Mouse (Mus musculus): ENCODE measurements around the gene Irs3.

Gene Irs3

DNA sequence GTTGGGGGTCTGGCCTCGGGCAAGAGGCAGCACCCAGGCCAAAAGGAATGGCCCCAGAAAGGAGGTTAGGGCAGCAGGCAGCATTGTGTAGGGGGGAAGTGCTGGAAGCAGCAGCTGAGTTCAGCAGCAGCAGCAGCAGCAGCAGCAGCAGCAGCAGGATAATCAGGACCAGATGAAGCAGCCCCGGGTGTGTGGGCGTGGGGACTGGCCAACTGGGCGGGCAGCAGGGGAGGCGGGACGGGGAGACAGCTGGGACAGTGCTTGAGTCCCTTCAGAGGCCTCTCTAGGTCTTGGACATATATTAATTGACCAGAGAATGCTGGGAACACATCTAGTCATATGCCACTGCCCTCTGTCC is 34.3 kb downstream of the Irs3 start:
- TF ChIP-seq GATA4 (IDR thresholded peaks at IDR 0.05; ENCODE audit: insufficient replicate concordance, low read length): no peak

- no peak for TF ChIP-seq GATA4 (IDR thresholded peaks at IDR 0.05; ENCODE audit: insufficient replicate concordance, low read length)
Measured at GRCm38 (mm10) chr5:137610548-137611244, 34.8 kb downstream of the Irs3 start.

- no peak for TF ChIP-seq GATA4 (IDR thresholded peaks at IDR 0.05; ENCODE audit: insufficient replicate concordance, low read length)
Measured at GRCm38 (mm10) chr5:137610056-137610455, 35.5 kb downstream of the Irs3 start.

DNA sequence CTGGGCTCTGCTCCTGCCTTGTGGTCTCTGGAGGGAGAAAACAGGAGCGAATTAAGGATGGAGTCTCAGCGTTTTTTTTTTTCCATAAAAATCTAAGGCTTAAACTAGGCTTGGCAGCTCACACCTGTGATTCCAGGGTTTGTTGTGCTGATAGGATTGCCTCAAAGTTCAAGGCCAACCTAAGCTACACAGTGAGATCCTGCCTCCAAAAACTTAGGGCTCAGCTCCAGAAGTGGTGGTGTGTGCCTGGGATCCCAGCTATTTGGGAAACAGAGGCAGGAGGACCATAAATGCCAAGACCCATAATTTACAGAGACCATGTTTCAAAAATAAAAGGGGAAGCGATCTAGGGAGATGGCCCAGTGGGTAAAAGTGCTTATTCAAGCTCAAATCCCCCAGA is 36.2 kb downstream of the Irs3 start:
- no peak for TF ChIP-seq GATA4 (IDR thresholded peaks at IDR 0.05; ENCODE audit: insufficient replicate concordance, low read length)

DNA sequence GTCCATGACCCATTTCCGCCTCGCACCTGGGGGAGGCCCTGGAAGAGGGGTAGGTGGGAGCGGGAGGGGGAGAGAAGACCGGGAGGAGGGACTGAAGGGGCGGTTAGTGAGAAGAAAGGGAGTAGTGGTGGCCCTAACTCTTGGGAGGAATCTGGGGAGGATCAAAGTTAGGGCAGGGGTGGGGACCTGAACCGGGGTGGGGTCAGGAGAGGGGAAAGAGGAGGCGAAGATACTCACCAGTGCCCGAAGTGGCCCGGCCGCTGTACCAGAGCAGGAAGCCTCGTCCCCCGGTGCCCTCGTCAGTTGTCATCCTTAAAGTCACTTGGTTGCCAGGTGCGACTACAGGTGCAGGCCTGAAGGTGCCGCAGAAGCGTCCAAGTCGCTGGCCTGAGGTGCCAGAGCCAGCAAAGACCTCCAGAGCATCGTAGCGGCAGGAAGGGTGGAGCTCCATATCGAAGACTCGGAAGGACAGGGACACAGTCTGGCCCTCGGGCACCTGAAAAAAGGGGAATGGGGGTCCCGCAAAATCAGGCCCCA is 36.8 kb downstream of the Irs3 start:
- TF ChIP-seq GATA4 (IDR thresholded peaks at IDR 0.05; ENCODE audit: insufficient replicate concordance, low read length): no peak

- TF ChIP-seq GATA4 (IDR thresholded peaks at IDR 0.05; ENCODE audit: insufficient replicate concordance, low read length): no peak
Measured at GRCm38 (mm10) chr5:137607860-137608653, 37.5 kb downstream of the Irs3 start.

DNA sequence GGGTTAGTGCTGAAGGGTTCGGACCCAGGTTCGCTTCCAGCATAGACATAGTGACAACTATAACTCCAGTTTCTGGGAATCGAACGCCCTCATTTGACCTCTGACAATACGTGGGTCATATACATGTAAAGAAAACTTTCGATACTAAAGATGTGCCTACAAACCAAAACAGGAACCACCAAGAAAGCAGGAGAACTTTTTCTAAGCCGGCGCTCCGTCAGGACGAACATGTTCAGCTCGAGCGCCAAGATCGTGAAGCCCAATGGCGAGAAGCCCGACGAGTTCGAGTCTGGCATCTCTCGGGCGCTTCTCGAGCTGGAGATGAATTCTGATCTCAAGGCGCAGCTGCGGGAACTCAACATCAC is 44.2 kb downstream of the Irs3 start:
- no peak for TF ChIP-seq GATA4 (IDR thresholded peaks at IDR 0.05; ENCODE audit: insufficient replicate concordance, low read length)

GRCm38 (mm10) chr5:137600619-137601364 is 44.7 kb downstream of the Irs3 start, which contains the start of gene Mospd3:
TSS of gene Mospd3 (minus strand) at chr5:137601058.
- no peak for TF ChIP-seq GATA4 (IDR thresholded peaks at IDR 0.05; ENCODE audit: insufficient replicate concordance, low read length)

DNA sequence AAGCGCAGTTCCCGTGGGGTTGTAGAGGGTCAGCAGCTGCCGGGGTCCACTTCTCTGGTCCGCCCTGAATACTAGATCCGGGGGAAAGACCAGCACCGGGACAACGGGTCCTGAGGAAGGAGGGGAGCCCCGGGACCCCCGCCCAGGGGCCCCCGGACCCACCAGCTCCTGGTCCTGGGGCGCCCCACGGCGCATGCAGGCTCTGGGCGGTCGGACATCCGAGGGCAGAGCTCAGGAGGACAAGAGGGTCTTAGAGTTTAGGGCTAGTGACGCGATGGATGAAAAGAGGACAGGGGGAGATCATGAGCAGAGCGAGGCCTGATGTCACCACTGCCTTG is 45.3 kb downstream of the Irs3 start:
- TF ChIP-seq GATA4 (IDR thresholded peaks at IDR 0.05; ENCODE audit: insufficient replicate concordance, low read length): no peak

- no peak for TF ChIP-seq GATA4 (IDR thresholded peaks at IDR 0.05; ENCODE audit: insufficient replicate concordance, low read length)
Measured at GRCm38 (mm10) chr5:137599600-137599999, 45.9 kb downstream of the Irs3 start.

GRCm38 (mm10) chr5:137598100-137598826 is 47.3 kb downstream of the Irs3 start:
- no peak for TF ChIP-seq GATA4 (IDR thresholded peaks at IDR 0.05; ENCODE audit: insufficient replicate concordance, low read length)

DNA sequence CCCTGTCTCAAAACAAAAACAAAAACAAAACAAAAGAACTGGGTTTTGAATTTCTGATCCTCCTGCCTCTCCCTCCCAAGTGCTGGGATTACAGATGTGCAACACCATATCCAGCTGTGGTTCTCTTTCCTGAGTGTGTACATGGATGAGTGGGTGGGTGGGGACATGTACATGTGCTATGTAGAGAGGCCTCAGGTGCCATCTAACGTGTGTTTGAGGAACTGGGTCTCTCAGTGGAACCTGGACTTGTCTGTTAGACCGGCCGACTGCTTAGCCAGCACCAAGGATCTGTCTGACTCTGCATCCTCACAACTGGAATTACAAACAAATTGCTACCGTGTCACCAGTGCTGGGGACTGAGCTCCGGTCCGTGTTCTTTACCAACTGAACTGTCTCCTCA is 47.9 kb downstream of the Irs3 start:
- no peak for TF ChIP-seq GATA4 (IDR thresholded peaks at IDR 0.05; ENCODE audit: insufficient replicate concordance, low read length)

DNA sequence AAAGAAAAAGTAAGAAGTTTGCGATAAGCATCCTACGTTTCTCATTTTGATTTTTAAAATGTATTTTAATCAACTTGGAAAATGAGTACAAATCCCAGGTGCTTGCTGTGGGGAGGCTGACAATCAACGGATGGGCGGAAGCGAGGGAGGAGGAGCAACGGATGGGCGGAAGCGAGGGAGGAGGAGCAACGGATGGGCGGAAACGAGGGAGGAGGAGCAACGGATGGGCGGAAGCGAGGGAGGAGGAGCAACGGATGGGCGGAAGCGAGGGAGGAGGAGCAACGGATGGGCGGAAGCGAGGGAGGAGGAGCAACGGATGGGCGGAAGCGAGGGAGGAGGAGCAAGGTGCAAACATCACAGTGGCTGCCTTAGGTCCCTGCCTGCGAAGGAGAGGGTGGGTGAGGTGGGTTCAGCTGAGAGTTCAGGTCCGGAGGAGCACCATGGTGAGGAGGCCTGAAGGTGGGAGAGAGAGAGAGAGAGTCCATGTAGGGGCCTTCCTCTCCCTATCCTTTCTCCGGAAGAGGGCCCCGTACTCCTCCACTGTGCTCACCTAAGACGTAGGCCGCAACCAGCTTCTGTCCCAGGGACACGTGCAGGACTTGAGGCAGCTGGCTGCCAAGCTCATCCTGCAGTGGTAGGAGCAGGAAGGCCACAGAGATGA is 48.8 kb downstream of the Irs3 start:
- no peak; the same call in 1 of the 2 replicates for TF ChIP-seq GATA4 (IDR thresholded peaks at IDR 0.05; ENCODE audit: insufficient replicate concordance, low read length)

DNA sequence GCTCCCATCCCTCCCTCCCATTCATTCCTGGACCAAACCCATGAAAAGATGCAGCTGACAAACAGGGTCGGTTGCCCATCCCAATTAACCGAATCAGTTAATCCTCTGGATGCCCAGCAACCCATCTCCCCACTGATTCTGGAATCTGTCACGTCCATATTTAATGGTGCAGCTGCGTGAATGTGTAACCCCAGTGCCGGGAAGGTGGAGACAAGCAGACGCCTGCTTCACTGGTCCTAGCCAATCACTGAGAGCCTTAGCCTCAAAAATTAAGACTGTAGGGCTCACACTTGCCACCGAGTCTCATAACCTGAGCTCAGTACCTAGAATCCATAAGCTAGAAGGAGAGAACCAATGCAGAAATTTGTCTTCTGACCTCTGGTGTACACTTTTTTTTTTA is 49.6 kb downstream of the Irs3 start:
- no peak for TF ChIP-seq GATA4 (IDR thresholded peaks at IDR 0.05; ENCODE audit: insufficient replicate concordance, low read length)

Data from liver, adult (tissue).